Mouse (Mus musculus): ENCODE results near the gene Dynlt1f.
"Not testable (repeated sequence)": the region's sequence is repeated elsewhere in the genome, so short reads cannot be mapped to it uniquely, and the experiment has no call there.

DNA sequence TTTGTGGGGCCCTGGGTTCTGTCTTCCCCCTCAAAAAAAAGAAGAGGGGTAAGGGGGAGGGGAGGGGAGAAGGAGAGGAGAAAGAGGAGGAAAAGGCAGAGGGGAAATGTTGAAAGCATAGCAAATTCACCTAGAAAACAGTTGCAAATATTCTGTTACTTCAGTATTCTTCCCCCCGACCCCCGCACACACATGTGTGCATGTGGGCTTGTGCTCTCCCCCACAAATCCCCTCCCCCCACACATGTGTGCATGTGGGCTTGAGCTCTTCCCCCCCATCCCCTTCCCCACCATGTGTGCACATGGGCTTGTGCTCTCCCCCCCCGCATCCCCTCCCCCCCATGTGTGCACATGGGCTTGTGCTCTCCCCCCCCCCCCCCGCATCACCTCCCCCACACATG lies 33.6 kb upstream of the Dynlt1f start:
- TF ChIP-seq CTCF, EP300 (IDR thresholded peaks at IDR 0.05; ENCODE audit: low read depth): not testable (repeated sequence)

Measured in heart, postnatal 0 days (tissue).